Mouse (Mus musculus) ES-E14 (cell line): ENCODE results near the gene Prcc.

Source experiments
- CHD2 ChIP-seq: IDR thresholded peaks from 2 replicates; pipeline ENCODE4 v1.6.1; 2014; ENCODE audit warnings: mild to moderate bottlenecking, low read depth, low read length, inconsistent platforms
- HCFC1 ChIP-seq: IDR thresholded peaks from 2 replicates; pipeline ENCODE4 v1.6.1; 2012; ENCODE audit warnings: low read length, inconsistent platforms, borderline replicate concordance; ENCODE audit not compliant: insufficient read depth
- MAFK ChIP-seq: IDR thresholded peaks from 2 replicates; pipeline ENCODE4 v1.6.1; 2014; ENCODE audit warnings: mild to moderate bottlenecking, low read depth, low read length, inconsistent platforms; ENCODE audit not compliant: insufficient read depth
- ZC3H11A ChIP-seq: IDR thresholded peaks from 2 replicates; pipeline ENCODE4 v1.6.1; 2012; ENCODE audit warnings: low read depth, mild to moderate bottlenecking, inconsistent platforms, low read length, borderline replicate concordance
- ZNF384 ChIP-seq: IDR thresholded peaks from 2 replicates; pipeline ENCODE4 v1.6.1; 2012; ENCODE audit warnings: low read depth, low read length, inconsistent platforms

DNA sequence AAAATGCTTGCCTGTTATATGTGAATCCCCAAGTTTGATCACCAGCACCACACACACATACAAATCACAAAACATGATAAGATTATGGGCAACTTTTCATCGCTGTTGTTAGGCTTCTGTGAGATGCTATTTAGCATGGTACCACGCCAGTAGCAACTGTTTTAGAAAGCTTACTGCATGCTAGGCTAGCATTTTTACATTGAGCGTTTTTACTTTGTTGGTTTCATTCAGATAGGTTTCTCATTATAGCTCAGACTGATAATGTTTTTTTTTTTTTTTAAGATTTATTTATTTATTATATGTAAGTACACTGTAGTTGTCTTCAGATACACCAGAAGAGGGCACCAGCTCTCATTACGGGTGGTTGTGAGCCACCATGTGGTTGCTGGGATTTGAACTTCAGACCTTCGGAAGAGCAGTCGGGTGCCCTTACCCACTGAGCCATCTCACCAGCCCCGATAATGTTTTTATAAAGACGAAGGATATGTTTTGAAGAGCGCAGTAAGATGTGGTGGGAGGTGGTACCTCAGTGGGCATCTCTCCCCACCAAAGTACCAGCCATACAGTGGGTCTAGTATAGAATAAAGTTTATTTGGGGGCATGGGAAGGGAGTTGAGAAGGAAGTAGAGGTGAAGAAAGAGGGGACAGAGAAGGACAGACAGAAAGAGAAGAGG lies 35.0 kb upstream of the Prcc start:
- TF ChIP-seq MAFK (no peak), ZNF384 (peak; percentile 58; the same call in 1 of the 2 replicates), ZC3H11A (no peak), CHD2 (no peak), HCFC1 (no peak)
